18 mouse cellular contexts compared by ENCODE assay signal in genomic region chr6:21609381-21610059, GRCm38 (mm10).
DNase-seq lines count a peak whose midpoint lies in the region; ATAC-seq lines count a peak whose summit lies in the region.
"Had no signal": no experiment of that assay in that cellular context is flagged by ENCODE, and none has a peak within 500 bp of the region (broad histone marks: within the 10 kb centered on the region; RNA-seq: fewer than 3 reads in every experiment).

No protein-coding gene starts in this region.

- no peaks in the 10 kb centered on the region for H3K27me3 ChIP-seq in midbrain, embryonic 14.5 days (ENCODE audit: control insufficient read depth, insufficient read depth, low read length)
- no peaks in the 10 kb centered on the region for H3K27me3 ChIP-seq in midbrain, embryonic 10.5 days (ENCODE audit: low read depth, poor library complexity, severe bottlenecking)
- no peaks in the 10 kb centered on the region for H3K27me3 ChIP-seq in neural tube, embryonic 13.5 days
- H3K27me3 ChIP-seq: forebrain, embryonic 15.5 days; heart, embryonic 13.5 days had no signal

- ATAC-seq in frontal cortex, adult (ENCODE audit: low TSS enrichment), result peak; percentile 57; the same call in 1 of the 2 replicates
- no peak for ATAC-seq in midbrain, embryonic 14.5 days (ENCODE audit: low FRiP score, low TSS enrichment)
- peak; percentile 59; the same call in 1 of the 2 replicates for ATAC-seq in neural tube, embryonic 13.5 days (ENCODE audit: low read depth)
- ATAC-seq: forebrain, embryonic 15.5 days; hindbrain, postnatal 0 days had no signal

- WGBS in midbrain, embryonic 14.5 days, result 52% methylated on average over 7 of the region's 7 CpGs
- 87% methylated on average over 7 of the region's 7 CpGs for WGBS in midbrain, embryonic 10.5 days
- 44% methylated on average over 7 of the region's 7 CpGs for WGBS in neural tube, embryonic 13.5 days

- H3K4me3 ChIP-seq in midbrain, embryonic 14.5 days (replicated peaks; ENCODE audit: low read depth, low read length), result no peak overlapping the region
- H3K4me3 ChIP-seq in midbrain, embryonic 10.5 days, result no peak overlapping the region
- H3K4me3 ChIP-seq in neural tube, embryonic 13.5 days, result no peak overlapping the region
- H3K4me3 ChIP-seq: forebrain, embryonic 15.5 days; gastrocnemius, adult 2 months; heart, embryonic 13.5 days had no signal

- H3K4me2 ChIP-seq in midbrain, embryonic 14.5 days (ENCODE audit: low read length), result no peak overlapping the region
- no peak overlapping the region for H3K4me2 ChIP-seq in neural tube, embryonic 13.5 days
- H3K4me2 ChIP-seq: forebrain, embryonic 15.5 days; heart, embryonic 13.5 days had no signal

- DNase-seq in frontal cortex, adult 2 months (ENCODE audit: extremely low spot score in 1 of 2, low spot score in 1 of 2), result no peak
- peak; percentile 49 for DNase-seq in midbrain, embryonic 14.5 days
- DNase-seq in midbrain, embryonic 10.5 days (ENCODE audit: low spot score), result no peak
- peak; percentile 16 for DNase-seq in retina, embryonic 14.5 days (ENCODE audit: low spot score)
- no peak for DNase-seq in retina, postnatal 1 day
- DNase-seq in cerebellum, adult 9-10 months, result no peak
- DNase-seq: adrenal gland, postnatal 10 days; cerebellum, adult 18-20 months; cerebellum, postnatal 10 days; gastrocnemius, adult 2 months; gastrocnemius, postnatal 36 days; heart, adult 11 months; heart, postnatal 36 days had no signal

- no peak overlapping the region for H3K9ac ChIP-seq in midbrain, embryonic 14.5 days (replicated peaks; ENCODE audit: low read length)
- no peak overlapping the region for H3K9ac ChIP-seq in neural tube, embryonic 13.5 days
- H3K9ac ChIP-seq: forebrain, embryonic 15.5 days; heart, embryonic 13.5 days had no signal

- no peaks in the 10 kb centered on the region for H3K9me3 ChIP-seq in midbrain, embryonic 14.5 days (ENCODE audit: control insufficient read depth, low read length)
- H3K9me3 ChIP-seq in midbrain, embryonic 10.5 days (replicated peaks), result no peaks in the 10 kb centered on the region
- no peaks in the 10 kb centered on the region for H3K9me3 ChIP-seq in neural tube, embryonic 13.5 days
- H3K9me3 ChIP-seq: forebrain, embryonic 15.5 days; heart, embryonic 13.5 days had no signal

- no peak overlapping the region for H3K27ac ChIP-seq in midbrain, embryonic 14.5 days (replicated peaks; ENCODE audit: low read depth, low read length)
- H3K27ac ChIP-seq in midbrain, embryonic 10.5 days (replicated peaks), result no peak overlapping the region
- H3K27ac ChIP-seq in neural tube, embryonic 13.5 days (replicated peaks), result no peak overlapping the region; the same call in 1 of the 2 replicates
- H3K27ac ChIP-seq: forebrain, embryonic 15.5 days; gastrocnemius, adult 2 months; heart, embryonic 13.5 days; hindbrain, postnatal 0 days had no signal

- H3K36me3 ChIP-seq in midbrain, embryonic 14.5 days (ENCODE audit: control insufficient read depth, insufficient read depth, low read length), result no peaks in the 10 kb centered on the region
- H3K36me3 ChIP-seq in midbrain, embryonic 10.5 days, result no peaks in the 10 kb centered on the region
- no peaks in the 10 kb centered on the region for H3K36me3 ChIP-seq in neural tube, embryonic 13.5 days
- H3K36me3 ChIP-seq: forebrain, embryonic 15.5 days; heart, embryonic 13.5 days had no signal

- H3K4me1 ChIP-seq in midbrain, embryonic 14.5 days (ENCODE audit: control insufficient read depth, insufficient read depth, low read length), result no peaks in the 10 kb centered on the region
- no peaks in the 10 kb centered on the region for H3K4me1 ChIP-seq in midbrain, embryonic 10.5 days
- peaks cover 7% of the 10 kb centered on the region for H3K4me1 ChIP-seq in neural tube, embryonic 13.5 days (replicated peaks)
- H3K4me1 ChIP-seq: forebrain, embryonic 15.5 days; heart, embryonic 13.5 days had no signal

Comparison
In these comparisons a context has a peak if more than half of its experiments do, and no peak if none do; other contexts are left out.
1. DNase-seq: peak in midbrain, embryonic 14.5 days (single experiment) and retina, embryonic 14.5 days (single experiment); none in frontal cortex, adult 2 months (0 of 2), midbrain, embryonic 10.5 days (single experiment), retina, postnatal 1 day (single experiment) and cerebellum, adult 9-10 months (single experiment).